Mouse (Mus musculus) erythroblast, adult 5-6 weeks (primary cell): ENCODE data around the gene Dtd2. TPM values are rescaled to one million over a fixed set of nuclear protein-coding genes. Genes with fewer than 3 reads are reported as not detected.
A peak's percentile ranks its signal among the peaks of the same experiment; 100 is the strongest.

ENCODE experiments used
- ATAC-seq: replicated peaks from 2 replicates; pipeline ENCODE4 v1.8.0; 2016; ENCODE audit warnings: moderate number of reproducible peaks, mild to moderate bottlenecking, moderate TSS enrichment, inconsistent platforms; ENCODE audit not compliant: poor library complexity, low FRiP score, severe bottlenecking
- total RNA-seq, 2 experiments: library from RNA; stranded (forward) in 1 of 2; stranded (reverse) in 1 of 2; fragments of 150-400 nt in 1 of 2; fragments of 200-764, 138-1000 nt in 1 of 2; gene quantifications; 2 replicates each; pipeline versions ENCODE4 v1.2.3 to v1.2.4; 2015 to 2017; ENCODE audit warnings: low replicate concordance in 2 of 2

Dtd2 gene
- total RNA-seq (2015; ENCODE audit: low replicate concordance) (5.4 and 7.7 TPM in 2 replicates), total RNA-seq (2017; ENCODE audit: low replicate concordance) (5.3 and 5.9 TPM in 2 replicates)

- peak; percentile 93 for ATAC-seq
Observed at GRCm38 (mm10) chr12:52005877-52006632, at the start of gene Dtd2. TSS of gene Dtd2 (minus strand) at chr12:52006501.

- no peak for ATAC-seq
Observed at GRCm38 (mm10) chr12:52049324-52049723, 43.0 kb upstream of the Dtd2 start.

GRCm38 (mm10) chr12:52046371-52046770, 40.1 kb upstream of the Dtd2 start:
- no peak for ATAC-seq

GRCm38 (mm10) chr12:52042818-52043336, 36.6 kb upstream of the Dtd2 start:
- no peak for ATAC-seq

- ATAC-seq, result no peak
Observed at GRCm38 (mm10) chr12:52038352-52038751, 32.1 kb upstream of the Dtd2 start.

GRCm38 (mm10) chr12:52034956-52035355, 28.7 kb upstream of the Dtd2 start:
- no peak for ATAC-seq

- ATAC-seq, result no peak
Observed at GRCm38 (mm10) chr12:52032276-52032675, 26.0 kb upstream of the Dtd2 start.

- no peak for ATAC-seq
Observed at GRCm38 (mm10) chr12:52027963-52028362, 21.7 kb upstream of the Dtd2 start, which contains the start of gene Gpr33. TSS of gene Gpr33 (minus strand) at chr12:52028063.

GRCm38 (mm10) chr12:52014494-52015029, 8.3 kb upstream of the Dtd2 start:
- ATAC-seq, result no peak

GRCm38 (mm10) chr12:52014044-52014443, 7.7 kb upstream of the Dtd2 start:
- no peak for ATAC-seq

- no peak for ATAC-seq
Observed at GRCm38 (mm10) chr12:52013274-52013673, 7.0 kb upstream of the Dtd2 start.

- ATAC-seq, result no peak
Observed at GRCm38 (mm10) chr12:52012159-52012558, 5.9 kb upstream of the Dtd2 start.

GRCm38 (mm10) chr12:52010630-52010961, 4.3 kb upstream of the Dtd2 start:
- no peak for ATAC-seq

GRCm38 (mm10) chr12:52009928-52010629, 3.8 kb upstream of the Dtd2 start:
- ATAC-seq, result no peak

GRCm38 (mm10) chr12:52006633-52006994, 313 bp upstream of the Dtd2 start:
- ATAC-seq, result peak; percentile 19; the same call in 1 of the 2 replicates

GRCm38 (mm10) chr12:52002746-52003145, 3.6 kb downstream of the Dtd2 start:
- no peak for ATAC-seq

- peak; percentile 58; the same call in 1 of the 2 replicates for ATAC-seq
Observed at GRCm38 (mm10) chr12:52001544-52001943, 4.8 kb downstream of the Dtd2 start.

GRCm38 (mm10) chr12:51998366-51998932, 7.9 kb downstream of the Dtd2 start:
- peak; percentile 84 for ATAC-seq

- ATAC-seq, result no peak
Observed at GRCm38 (mm10) chr12:51995738-51996536, 10.4 kb downstream of the Dtd2 start.

GRCm38 (mm10) chr12:51990629-51991028, 15.7 kb downstream of the Dtd2 start:
- no peak for ATAC-seq
